Mouse (Mus musculus): ENCODE results near the gene Psmd14.

- TF ChIP-seq CTCF (IDR thresholded peaks at IDR 0.05; ENCODE audit: insufficient read depth, low read depth, low read length) (no peak), POLR2A (IDR thresholded peaks at IDR 0.05; ENCODE audit: insufficient read depth, low read depth, low read length) (no peak)
Measured at GRCm38 (mm10) chr2:61780794-61781193, 69.3 kb downstream of the Psmd14 start.

Data from olfactory bulb, adult 2 months (tissue).